Mouse (Mus musculus): ENCODE data around the gene Hist2h2be. TPM values are rescaled to one million over a fixed set of nuclear protein-coding genes. Genes with fewer than 3 reads are reported as not detected.
"Not testable (repeated sequence)": the region's sequence is repeated elsewhere in the genome, so short reads cannot be mapped to it uniquely, and the experiment has no call there.

The Hist2h2be gene
- polyA plus RNA-seq (2021): 5.6 TPM

- in situ Hi-C loops (cut with MboI; ENCODE audit: low pct_unique_long_range_greater_than_20kb): loop anchor here (5.0 kb wide), 1 partner anchor 46 kb away; the partner anchor contains the start of genes Hist2h2bb and Hist2h3b
- ChIA-PET CTCF (interaction anchor here (1.1 to 3.8 kb wide), 9 partner anchors 9 to 155 kb away, joined by 3 to 23 read pairs (median 5); no protein-coding TSS in a partner anchor), POLR2A (interaction anchor here (0.7 to 5.6 kb wide), 14 partner anchors 9 to 163 kb away, joined by 3 to 56 read pairs (median 7); partner anchors contain the start of genes Hist2h2aa1, Hist2h2bb, Hist2h3b and Mtmr11)
- DNase-seq (ENCODE audit: low read depth, low spot score): peak; percentile 98
- no peaks in the 10 kb centered on the region for H3K27me3 ChIP-seq
- peak; percentile 83 for ATAC-seq
- no peak for TF ChIP-seq CTCF (IDR thresholded peaks at IDR 0.05)
Measured at GRCm38 (mm10) chr3:96220765-96221639, at the start of gene Hist2h2be, which contains the start of gene Hist2h2ac. Hist2h2be (plus strand) TSS chr3:96221119. Hist2h2ac (minus strand) TSS chr3:96220880.

- no peak for ATAC-seq
- DNase-seq (ENCODE audit: low read depth, low spot score): no peak
- POLR2A ChIA-PET: interaction anchor here (1.0 to 5.5 kb wide), 5 partner anchors 10 to 91 kb away, joined by 3 to 49 read pairs (median 9); partner anchors contain the start of genes Mtmr11 and Sv2a
- in situ Hi-C loops (cut with MboI; ENCODE audit: low pct_unique_long_range_greater_than_20kb): no loop called here
- H3K27me3 ChIP-seq: no peaks in the 10 kb centered on the region
- no peak for TF ChIP-seq CTCF (IDR thresholded peaks at IDR 0.05)
- CTCF ChIA-PET: interaction anchor here (3.7 kb wide), 1 partner anchor 9 kb away, joined by 17 read pairs; the partner anchor contains the start of gene Mtmr11
Measured at GRCm38 (mm10) chr3:96171583-96172196, 49.2 kb upstream of the Hist2h2be start.

DNA sequence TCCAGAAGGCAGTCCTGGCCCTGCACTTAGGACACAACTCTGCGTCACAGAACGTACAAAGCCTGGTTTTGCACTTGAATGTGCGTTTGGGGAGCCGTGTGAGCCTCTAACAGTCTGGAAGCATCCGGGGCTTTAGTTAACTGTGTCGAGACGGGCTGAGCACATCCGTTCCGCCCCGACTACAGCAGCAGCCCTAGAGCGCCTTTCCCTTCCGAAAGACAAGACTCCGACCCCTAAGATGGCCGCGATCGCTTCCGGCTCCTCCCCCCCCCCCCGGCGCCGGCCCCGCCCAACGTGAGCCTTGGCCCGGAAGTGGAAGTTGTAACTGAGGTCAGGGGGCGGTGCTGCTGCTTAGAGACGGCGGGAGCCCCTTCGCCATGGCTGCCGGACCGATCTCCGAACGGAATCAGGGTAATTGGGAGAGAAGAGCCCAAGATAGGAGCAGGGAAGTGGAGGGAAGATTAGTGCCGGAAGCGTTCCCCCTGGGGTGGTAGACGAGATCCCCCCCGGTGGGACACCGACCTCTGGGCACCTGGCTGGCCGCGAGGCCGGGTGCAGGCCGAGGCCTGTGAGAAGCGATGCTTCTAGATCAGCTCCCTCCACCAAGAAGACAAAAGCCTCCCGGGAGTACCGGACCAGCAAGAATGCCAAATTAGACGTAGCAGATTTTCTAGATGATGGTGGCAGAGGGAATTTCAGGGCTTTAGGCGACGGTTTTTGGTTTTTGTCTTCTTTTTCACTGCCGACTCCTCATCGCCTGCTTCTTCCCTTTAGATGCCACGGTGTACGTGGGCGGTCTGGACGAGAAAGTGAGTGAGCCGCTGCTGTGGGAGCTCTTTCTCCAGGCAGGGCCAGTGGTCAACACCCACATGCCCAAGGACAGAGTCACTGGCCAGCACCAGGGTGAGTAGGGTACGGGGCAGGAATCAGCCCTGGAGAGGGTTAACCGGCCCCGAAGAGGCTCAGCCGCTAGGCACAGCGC, 48.4 kb upstream of the Hist2h2be start, which contains the start of gene Sf3b4:
Gene Sf3b4, plus strand, starts transcription at position 136 of the 982 bp plus-strand sequence.
- POLR2A ChIA-PET: interaction anchor here (1.0 to 5.5 kb wide), 7 partner anchors 9 to 90 kb away, joined by 3 to 49 read pairs (median 3); partner anchors contain the start of genes Hist2h2ac, Hist2h2be, Mtmr11 and Sv2a
- no peaks in the 10 kb centered on the region for H3K27me3 ChIP-seq
- ATAC-seq: peak; percentile 74
- TF ChIP-seq CTCF (IDR thresholded peaks at IDR 0.05): no peak
- in situ Hi-C loops (cut with MboI; ENCODE audit: low pct_unique_long_range_greater_than_20kb): no loop called here
- DNase-seq (ENCODE audit: low read depth, low spot score): peak; percentile 66
- CTCF ChIA-PET: interaction anchor here (1.4 to 3.7 kb wide), 2 partner anchors 10 to 89 kb away, joined by 3 to 17 read pairs; partner anchors contain the start of gene Mtmr11

DNA sequence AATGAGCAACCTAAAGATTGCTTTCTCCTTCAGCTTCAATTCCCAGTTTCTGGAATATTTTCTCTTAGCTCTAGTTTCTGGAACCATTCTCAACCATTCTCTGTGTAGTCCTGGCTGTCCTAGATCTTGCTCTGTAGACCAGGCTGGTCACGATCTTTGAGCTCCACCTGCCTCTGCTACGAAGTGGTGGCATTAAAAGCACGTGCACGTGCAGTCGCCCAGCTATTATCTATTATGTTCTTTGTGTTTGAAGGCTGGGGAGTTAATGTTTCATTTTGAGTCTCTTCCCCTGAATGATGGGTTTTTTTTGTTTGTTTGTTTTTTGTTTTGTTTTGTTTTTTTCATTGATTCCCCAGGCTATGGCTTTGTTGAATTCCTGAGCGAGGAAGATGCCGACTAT, 47.7 kb upstream of the Hist2h2be start:
- TF ChIP-seq CTCF (IDR thresholded peaks at IDR 0.05): no peak
- ChIA-PET CTCF (interaction anchor here (1.4 to 3.7 kb wide), 2 partner anchors 11 to 89 kb away, joined by 3 to 17 read pairs; partner anchors contain the start of gene Mtmr11), POLR2A (interaction anchor here (1.1 to 5.5 kb wide), 7 partner anchors 8 to 89 kb away, joined by 3 to 49 read pairs (median 3); partner anchors contain the start of genes Hist2h2ac, Hist2h2be, Mtmr11 and Sv2a)
- no peaks in the 10 kb centered on the region for H3K27me3 ChIP-seq
- ATAC-seq (no peak), DNase-seq (ENCODE audit: low read depth, low spot score) (no peak)
- in situ Hi-C loops (cut with MboI; ENCODE audit: low pct_unique_long_range_greater_than_20kb): no loop called here

- POLR2A ChIA-PET: interaction anchor here (1.3 to 5.5 kb wide), 4 partner anchors 9 to 47 kb away, joined by 3 to 49 read pairs (median 12); partner anchors contain the start of genes Hist2h2ac, Hist2h2be and Mtmr11
- ATAC-seq; in situ Hi-C loops (cut with MboI; ENCODE audit: low pct_unique_long_range_greater_than_20kb): not testable (repeated sequence)
Measured at GRCm38 (mm10) chr3:96174042-96174441, 46.9 kb upstream of the Hist2h2be start.

DNA sequence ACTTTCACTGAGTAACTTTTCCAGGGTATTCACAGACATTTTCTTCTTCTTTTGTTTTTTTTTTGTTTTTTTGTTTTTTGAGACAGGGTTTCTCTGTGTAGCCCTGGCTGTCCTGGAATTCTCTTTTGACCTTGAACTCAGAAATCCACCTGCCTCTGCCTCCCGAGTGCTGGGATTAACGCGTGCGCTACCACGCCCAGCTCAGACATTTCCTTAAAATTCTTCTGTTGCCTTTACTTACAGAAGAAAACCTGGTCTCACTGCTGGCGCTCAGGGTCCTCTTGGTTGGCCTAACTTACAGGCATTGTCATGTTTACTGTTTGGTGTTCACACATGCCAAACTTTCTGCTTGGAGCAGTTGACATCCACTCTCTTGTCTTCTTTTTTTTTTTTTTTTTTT, 45.7 kb upstream of the Hist2h2be start:
- CTCF ChIA-PET: interaction anchor here (1.3 kb wide), 1 partner anchor 13 kb away, joined by 3 read pairs; no protein-coding TSS in a partner anchor
- ATAC-seq: no peak
- no peak for DNase-seq (ENCODE audit: low read depth, low spot score)
- POLR2A ChIA-PET: interaction anchor here (0.7 to 5.5 kb wide), 3 partner anchors 13 to 28 kb away, joined by 4 to 49 read pairs (median 20); partner anchors contain the start of gene Mtmr11
- in situ Hi-C loops (cut with MboI; ENCODE audit: low pct_unique_long_range_greater_than_20kb): no loop called here
- no peaks in the 10 kb centered on the region for H3K27me3 ChIP-seq
- TF ChIP-seq CTCF (IDR thresholded peaks at IDR 0.05): no peak

More at GRCm38 (mm10) chr3:96174042-96174441, 46.9 kb upstream of the Hist2h2be start:
- not testable (repeated sequence) for H3K27me3 ChIP-seq; DNase-seq (ENCODE audit: low read depth, low spot score)
- CTCF ChIA-PET: interaction anchor here (1.3 kb wide), 1 partner anchor 11 kb away, joined by 3 read pairs; no protein-coding TSS in a partner anchor

GRCm38 (mm10) chr3:96178427-96178826, 42.5 kb upstream of the Hist2h2be start:
- no peaks in the 10 kb centered on the region for H3K27me3 ChIP-seq
- CTCF ChIA-PET: interaction anchor here (1.3 to 2.1 kb wide), 2 partner anchors 12 to 15 kb away, joined by 5 to 6 read pairs; no protein-coding TSS in a partner anchor
- no peak for DNase-seq (ENCODE audit: low read depth, low spot score)
- in situ Hi-C loops (cut with MboI; ENCODE audit: low pct_unique_long_range_greater_than_20kb): no loop called here
- TF ChIP-seq CTCF (IDR thresholded peaks at IDR 0.05): no peak
- no peak for ATAC-seq
- POLR2A ChIA-PET: interaction anchor here (1.1 kb wide), 1 partner anchor 13 kb away, joined by 3 read pairs; no protein-coding TSS in a partner anchor

DNA sequence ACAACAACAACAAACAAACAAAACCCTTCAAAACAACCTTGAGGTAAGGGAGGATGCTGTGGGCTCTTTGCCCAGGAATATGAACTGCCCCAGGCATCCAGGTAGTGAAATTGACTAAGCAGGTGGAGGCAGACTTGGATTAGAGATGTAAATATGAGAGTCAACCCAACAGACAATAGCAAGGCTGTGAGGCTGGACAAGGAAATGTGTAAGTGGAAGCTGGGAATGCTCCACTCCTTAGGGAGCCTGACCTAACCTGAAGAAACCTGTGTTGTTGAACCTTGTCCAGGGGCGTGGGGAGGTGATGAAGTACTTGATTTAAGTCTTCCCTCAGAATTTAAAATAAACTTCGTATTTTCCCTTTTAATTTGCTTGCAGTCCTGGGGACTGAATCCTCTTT, 42.0 kb upstream of the Hist2h2be start:
- DNase-seq (ENCODE audit: low read depth, low spot score): no peak
- no peak for TF ChIP-seq CTCF (IDR thresholded peaks at IDR 0.05)
- no peak for ATAC-seq
- POLR2A ChIA-PET: interaction anchor here (0.6 to 2.9 kb wide), 2 partner anchors 18 to 269 kb away, joined by 3 to 10 read pairs; no protein-coding TSS in a partner anchor
- H3K27me3 ChIP-seq: no peaks in the 10 kb centered on the region
- in situ Hi-C loops (cut with MboI; ENCODE audit: low pct_unique_long_range_greater_than_20kb): no loop called here
- CTCF ChIA-PET: interaction anchor here (1.8 to 2.1 kb wide), 2 partner anchors 15 to 113 kb away, joined by 5 to 6 read pairs; no protein-coding TSS in a partner anchor
